Mouse (Mus musculus) naive thymus-derived CD4-positive, alpha-beta T cell, adult 2 months (primary cell): ENCODE data around the gene Cbfb.
A peak's percentile ranks its signal among the peaks of the same experiment; 100 is the strongest.

ENCODE experiments used
- DNase-seq: peaks from one replicate; pipeline ENCODE4 v3.0.0-alpha.2; 2011; ENCODE audit warnings: low read depth

The Cbfb gene

DNA sequence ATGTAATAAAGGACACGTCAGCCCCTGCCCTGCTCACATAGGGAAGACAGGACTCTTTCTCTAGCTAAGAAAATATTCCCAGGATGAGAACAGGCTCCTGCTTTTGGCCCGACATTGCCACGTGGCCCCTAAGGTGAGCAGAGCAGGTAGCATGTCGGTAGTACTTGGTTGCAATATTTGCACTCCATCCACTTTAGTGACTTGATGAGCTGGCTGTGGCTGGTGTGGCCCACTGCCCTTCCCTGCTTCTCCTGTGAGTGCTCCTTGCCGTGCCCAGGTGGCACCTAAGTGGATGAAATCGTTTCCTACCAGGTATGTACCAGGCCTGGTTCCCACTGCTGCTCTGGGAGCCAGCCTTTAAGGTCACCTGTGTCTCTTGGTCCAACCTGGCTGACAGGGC lies 81.5 kb downstream of the Cbfb start:
- no peak for DNase-seq

- DNase-seq, result no peak
Measured at GRCm38 (mm10) chr8:105252680-105253537, 82.4 kb downstream of the Cbfb start.

DNA sequence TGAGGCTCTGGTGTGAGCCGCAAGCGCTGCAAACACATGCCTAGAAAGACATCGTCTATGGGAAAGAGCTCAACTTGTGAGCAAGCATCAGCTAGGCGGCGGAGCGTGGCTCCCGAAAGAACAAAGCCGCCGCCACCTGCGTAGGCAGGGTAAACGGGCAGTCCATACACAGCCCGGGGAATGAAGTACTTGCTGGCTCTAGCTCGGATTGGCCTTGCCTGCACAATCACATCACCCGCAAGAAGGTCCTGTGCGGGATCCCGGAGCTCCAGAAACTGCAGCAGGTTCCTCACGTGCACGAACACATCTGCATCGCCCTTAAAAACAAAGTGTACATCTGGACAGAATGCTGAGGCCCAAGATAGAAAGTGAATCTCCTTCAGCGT lies 83.3 kb downstream of the Cbfb start:
- no peak for DNase-seq

DNA sequence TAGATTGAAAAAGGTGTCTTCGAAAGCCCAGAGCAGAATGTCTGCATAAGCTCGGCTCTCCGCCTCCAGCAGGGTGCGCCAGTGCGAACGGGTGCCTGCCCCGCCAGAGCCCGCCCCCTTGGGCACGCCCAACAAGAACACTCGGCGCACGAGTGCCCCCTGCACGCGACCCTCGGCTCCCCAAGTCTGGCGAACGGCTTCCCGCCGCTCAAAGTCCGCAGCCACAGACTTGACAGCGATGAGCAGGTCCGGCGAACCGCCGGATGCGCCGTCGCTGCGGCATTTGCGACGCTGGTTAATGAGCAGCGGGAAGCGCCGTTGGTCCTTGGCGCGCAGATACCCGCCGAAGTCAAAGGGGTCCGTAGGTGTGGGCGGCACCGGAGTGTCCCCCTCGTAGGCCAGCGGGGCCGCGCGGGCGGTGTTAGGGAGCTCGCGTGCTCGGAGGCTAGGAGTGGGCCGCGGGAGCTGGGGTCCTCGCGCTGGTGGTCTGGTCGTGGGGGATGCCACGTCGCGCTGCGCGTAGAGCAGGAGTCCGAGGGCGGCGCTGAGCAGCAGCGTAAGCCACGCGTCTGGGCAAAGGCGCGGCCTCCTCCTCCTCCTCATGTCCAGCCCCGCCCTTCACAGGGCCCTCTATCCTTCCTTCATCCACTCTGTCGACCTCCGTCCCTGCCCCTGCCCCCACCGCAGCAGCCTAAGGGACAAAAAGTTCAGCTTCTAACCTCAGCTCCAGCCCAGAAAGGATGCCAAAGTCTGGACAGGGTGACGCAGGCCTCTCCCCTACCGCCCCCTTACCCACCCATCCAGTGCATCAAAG lies 83.9 kb downstream of the Cbfb start:
- DNase-seq, result peak; percentile 90

- peak; percentile 57 for DNase-seq
Measured at GRCm38 (mm10) chr8:105254966-105255350, 84.5 kb downstream of the Cbfb start, which contains the start of gene B3gnt9. TSS of gene B3gnt9 (minus strand) at chr8:105255153.

DNA sequence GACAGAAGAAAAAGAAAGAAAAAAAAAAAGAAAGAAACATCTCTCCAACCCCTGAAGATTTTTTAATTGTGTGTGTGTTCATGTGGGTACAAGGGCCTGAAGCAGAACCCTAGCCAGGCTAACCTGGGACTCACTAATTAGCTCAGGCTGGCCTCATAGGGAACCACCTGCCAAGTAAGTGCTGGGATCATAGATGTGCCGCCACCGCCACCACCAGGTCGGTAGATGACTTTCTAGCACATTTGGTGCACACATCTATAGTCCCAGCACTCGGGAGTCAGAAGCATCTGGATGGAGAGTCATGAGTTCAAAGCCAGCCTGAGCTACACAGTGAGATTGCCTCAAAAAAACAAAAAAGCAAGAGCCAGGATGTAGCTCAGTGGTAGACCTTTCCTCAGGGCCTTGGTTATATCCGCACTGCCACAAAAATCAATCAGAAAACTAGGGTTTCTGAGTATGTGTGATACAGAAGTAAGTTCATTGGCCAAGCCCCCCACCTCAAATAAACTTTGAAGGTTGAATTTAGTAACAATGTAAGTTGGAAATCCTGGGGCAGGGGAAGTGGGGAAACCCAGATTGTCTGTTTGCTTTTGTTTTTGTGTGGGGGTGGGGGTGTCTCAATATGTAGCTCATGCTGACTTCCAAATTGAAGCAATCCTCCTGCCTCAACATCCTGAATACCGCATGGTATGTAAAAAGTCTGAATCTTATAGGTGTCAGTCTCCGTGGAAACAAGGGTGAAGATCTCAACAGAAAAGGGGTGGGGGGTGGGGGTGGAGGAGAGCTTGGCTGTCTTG lies 87.0 kb downstream of the Cbfb start:
- no peak for DNase-seq

DNA sequence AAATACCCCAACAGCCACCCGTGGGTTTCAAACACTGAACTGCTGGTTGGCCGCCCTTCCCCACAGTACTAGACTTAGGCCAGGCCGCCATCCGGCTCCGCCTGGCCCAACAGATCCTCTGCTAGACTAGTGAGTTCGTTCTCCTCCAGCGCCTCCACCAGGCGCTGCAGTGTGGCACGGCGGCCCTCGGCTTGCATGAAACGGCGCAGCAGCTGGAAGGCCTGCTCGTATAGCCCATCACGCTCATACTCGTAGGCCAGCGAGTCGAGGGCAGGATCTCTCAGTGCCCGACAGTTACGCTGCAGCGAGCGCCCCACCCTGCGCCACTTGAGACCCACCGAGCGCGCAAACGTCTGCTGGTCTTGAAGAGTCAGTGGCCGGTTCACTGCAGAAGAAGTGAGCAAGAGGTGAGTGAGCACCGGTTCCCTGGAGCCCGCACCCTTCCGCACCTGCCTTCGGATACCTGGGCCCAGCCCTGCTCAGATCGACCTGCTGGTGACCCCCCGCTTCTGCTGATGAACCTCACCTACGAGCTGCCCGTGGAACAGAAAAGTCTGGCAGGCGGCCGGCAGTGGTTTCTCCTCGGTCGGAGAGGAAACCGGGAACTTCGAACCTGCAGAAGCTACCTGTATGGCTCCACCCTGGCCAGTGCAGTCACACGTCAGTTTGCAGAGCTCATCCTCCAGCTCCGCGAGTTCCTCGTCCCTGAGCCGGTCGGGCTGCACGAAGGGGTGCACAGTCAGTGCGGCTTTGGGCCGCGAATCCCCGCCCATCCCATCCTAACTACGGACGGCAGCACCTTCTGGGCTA lies 88.6 kb downstream of the Cbfb start:
- DNase-seq, result no peak

DNA sequence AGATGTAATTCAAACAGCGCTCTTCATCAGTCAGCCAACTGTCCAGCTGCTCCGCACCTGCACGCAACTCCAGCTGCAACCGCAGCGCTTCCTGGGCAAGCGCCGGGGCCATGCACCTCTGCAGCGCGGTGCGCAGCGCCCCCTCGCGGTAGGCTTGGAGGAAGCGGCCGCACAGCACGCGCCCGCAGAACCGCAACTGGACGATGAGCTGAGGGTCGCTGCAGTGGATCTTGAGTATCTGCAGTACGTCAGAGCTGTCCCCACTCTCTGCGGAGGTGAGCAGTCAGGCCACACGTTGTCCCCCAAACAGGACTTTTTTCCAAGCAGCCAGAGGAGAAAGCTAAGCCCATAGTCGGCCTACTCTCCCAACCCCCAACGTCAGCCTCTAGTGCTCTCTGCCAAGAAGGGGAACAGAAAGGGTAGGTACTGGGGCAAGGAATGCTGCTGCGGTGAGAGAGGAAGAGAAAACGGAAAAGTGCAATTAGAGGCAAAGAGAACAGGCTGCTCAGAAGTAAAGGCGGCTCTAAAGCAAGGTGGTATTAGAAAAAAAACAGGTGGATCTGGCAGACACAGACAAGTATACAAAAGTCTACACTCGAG lies 89.3 kb downstream of the Cbfb start:
- peak; percentile 82 for DNase-seq

- DNase-seq, result no peak
Measured at GRCm38 (mm10) chr8:105260371-105261099, 90.1 kb downstream of the Cbfb start.

GRCm38 (mm10) chr8:105261326-105261980 lies 91.0 kb downstream of the Cbfb start:
- DNase-seq, result no peak

DNA sequence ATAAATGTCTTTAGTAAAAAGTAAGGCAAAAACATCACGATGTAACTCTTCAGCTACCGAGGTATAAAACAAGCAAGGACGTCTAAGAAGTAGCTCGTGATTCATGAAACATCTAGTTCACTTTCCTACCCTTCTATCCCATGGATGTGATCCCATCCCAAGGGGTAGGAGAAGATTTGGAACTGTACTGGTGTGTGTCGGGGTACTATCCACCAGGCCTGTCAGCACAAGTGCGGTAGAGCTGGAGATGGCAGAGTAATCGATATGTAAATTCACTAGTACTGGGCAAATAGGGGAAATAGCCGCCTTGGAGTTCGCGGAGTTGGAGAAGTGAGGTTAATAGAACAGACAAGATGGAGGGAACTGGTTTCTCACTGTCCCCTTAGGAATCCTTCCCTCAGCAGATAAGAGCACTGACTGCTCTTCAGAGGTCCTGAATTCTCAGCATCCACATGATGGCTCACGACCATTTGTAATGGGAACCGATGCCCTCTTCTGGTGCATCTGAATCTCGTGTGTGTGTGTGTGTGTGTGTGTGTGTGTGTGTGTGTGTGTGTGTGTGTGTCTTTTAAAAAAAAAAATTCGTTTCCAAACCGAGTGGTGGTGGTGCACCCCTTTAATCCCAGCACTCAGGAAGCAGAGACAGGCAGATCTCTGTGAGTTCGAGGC lies 92.9 kb downstream of the Cbfb start:
- DNase-seq, result no peak

DNA sequence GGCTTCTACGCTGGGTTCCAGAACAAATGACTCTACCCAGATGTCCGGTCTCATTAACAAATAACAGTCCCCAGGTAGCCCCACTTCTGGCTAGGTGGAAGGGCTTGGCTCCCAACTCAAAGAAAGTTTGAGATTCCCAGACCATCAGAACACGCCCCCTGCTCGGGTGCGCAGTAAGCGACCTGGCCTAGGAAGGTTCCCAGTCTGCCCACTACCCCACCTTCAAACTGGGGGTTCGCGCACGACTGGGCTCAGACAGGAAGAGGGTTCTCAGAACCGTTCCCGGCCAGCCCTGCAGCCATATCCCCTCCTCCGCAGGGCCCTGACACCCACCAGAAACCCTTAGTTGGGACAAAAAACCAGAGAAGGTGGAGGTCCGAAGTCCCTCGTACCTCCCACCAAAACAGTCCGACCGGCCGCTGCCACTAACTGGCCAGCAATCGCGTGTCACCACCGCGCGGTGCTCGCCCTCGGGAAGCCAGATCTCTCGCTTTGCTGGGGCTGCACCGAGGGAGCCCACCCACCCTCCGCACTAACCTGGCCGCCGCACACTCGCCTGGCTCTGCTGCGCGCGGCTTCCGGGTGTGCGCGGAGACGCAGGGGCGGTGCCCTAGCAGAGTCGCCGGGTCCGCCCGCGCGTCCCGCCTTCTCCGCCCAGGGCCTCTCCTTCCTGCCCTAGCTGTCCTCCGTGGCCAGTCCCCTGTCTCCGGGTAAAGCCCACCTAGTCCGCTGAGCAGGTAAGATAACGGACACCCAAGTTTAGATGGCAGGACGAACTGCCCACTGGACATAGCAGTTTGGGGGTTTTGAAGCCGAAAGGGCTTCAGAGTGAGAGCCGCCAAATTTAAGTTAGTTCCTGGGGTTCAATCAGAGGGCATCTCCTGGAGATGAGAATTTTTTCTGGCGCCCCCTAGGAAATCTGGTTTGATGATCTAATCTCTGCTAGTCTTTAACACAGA lies 93.8 kb downstream of the Cbfb start, which contains the start of the genes Tradd and Fbxl8:
Gene Tradd, minus strand, starts transcription at position 586 of the 959 bp plus-strand sequence.
Gene Fbxl8, plus strand, starts transcription at position 625 of the 959 bp plus-strand sequence.
- peak; percentile 75 for DNase-seq

GRCm38 (mm10) chr8:105265128-105265527 lies 94.7 kb downstream of the Cbfb start:
- DNase-seq, result peak; percentile 78

GRCm38 (mm10) chr8:105266775-105267174 lies 96.3 kb downstream of the Cbfb start:
- DNase-seq, result peak; percentile 43
